Mouse (Mus musculus) embryo, embryonic 11.5 days (tissue): Measurements from ENCODE around the gene Epha4.

Source experiments
- DNase-seq: peaks from one replicate; pipeline ENCODE4 v3.0.0-alpha.2; 2012; ENCODE audit warnings: low read depth, low spot score

Gene Epha4

GRCm38 (mm10) chr1:77484766-77485596, 29.9 kb downstream of the Epha4 start:
- no peak for DNase-seq

- DNase-seq = no peak
Observed at GRCm38 (mm10) chr1:77475808-77476413, 39.0 kb downstream of the Epha4 start.

- no peak for DNase-seq
Observed at GRCm38 (mm10) chr1:77473446-77474376, 41.2 kb downstream of the Epha4 start.

- DNase-seq = no peak
Observed at GRCm38 (mm10) chr1:77472566-77472965, 42.3 kb downstream of the Epha4 start.

- no peak for DNase-seq
Observed at GRCm38 (mm10) chr1:77471447-77471846, 43.4 kb downstream of the Epha4 start.

- no peak for DNase-seq
Observed at GRCm38 (mm10) chr1:77471037-77471436, 43.9 kb downstream of the Epha4 start.

GRCm38 (mm10) chr1:77468717-77469314, 46.1 kb downstream of the Epha4 start:
- no peak for DNase-seq

- no peak for DNase-seq
Observed at GRCm38 (mm10) chr1:77465524-77465923, 49.4 kb downstream of the Epha4 start.

GRCm38 (mm10) chr1:77464108-77464507, 50.8 kb downstream of the Epha4 start:
- DNase-seq = no peak

- DNase-seq = no peak
Observed at GRCm38 (mm10) chr1:77461877-77462615, 52.8 kb downstream of the Epha4 start.

- DNase-seq = no peak
Observed at GRCm38 (mm10) chr1:77460831-77461629, 53.9 kb downstream of the Epha4 start.

- no peak for DNase-seq
Observed at GRCm38 (mm10) chr1:77458751-77459385, 56.0 kb downstream of the Epha4 start.

- no peak for DNase-seq
Observed at GRCm38 (mm10) chr1:77457446-77457800, 57.5 kb downstream of the Epha4 start.

GRCm38 (mm10) chr1:77456695-77457445, 58.0 kb downstream of the Epha4 start:
- DNase-seq = no peak

- no peak for DNase-seq
Observed at GRCm38 (mm10) chr1:77453811-77454210, 61.1 kb downstream of the Epha4 start.

- DNase-seq = no peak
Observed at GRCm38 (mm10) chr1:77452721-77453120, 62.2 kb downstream of the Epha4 start.

GRCm38 (mm10) chr1:77451541-77451940, 63.3 kb downstream of the Epha4 start:
- no peak for DNase-seq

GRCm38 (mm10) chr1:77450201-77450600, 64.7 kb downstream of the Epha4 start:
- no peak for DNase-seq

- no peak for DNase-seq
Observed at GRCm38 (mm10) chr1:77447061-77447614, 67.8 kb downstream of the Epha4 start.
